Mouse (Mus musculus): Measurements from ENCODE around the gene Heatr5b. TPM values are rescaled to one million over a fixed set of nuclear protein-coding genes. Genes with fewer than 3 reads are reported as not detected.

Gene Heatr5b
- polyA plus RNA-seq, 2 experiments from 2014 or later: 11.1 to 21.3 TPM

- ATAC-seq: no peak
Measured at GRCm38 (mm10) chr17:78767546-78767945, 67.6 kb downstream of the Heatr5b start.

DNA sequence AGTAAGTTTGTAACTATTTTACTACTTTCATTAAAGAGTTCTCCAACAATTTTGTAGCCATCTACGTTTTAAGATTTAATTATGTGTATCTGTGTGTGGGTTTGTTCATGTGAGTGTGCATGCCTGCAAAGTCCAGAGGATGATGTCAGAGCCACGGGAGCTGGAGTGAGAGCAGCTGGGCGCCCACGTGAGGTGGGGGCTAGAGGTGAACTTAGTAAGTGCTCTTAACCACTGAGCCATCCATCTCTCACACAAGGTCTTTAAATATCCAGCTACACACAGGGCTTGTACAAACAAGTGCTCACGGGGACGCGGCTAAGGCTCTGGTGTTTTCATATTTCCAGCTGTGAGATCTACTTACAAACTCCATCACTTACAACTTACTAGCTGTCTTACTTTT, 69.1 kb downstream of the Heatr5b start:
- no peak for ATAC-seq

- ATAC-seq: no peak
Measured at GRCm38 (mm10) chr17:78763272-78763671, 71.9 kb downstream of the Heatr5b start.

- ATAC-seq: no peak
Measured at GRCm38 (mm10) chr17:78752938-78753655, 82.1 kb downstream of the Heatr5b start.

GRCm38 (mm10) chr17:78752064-78752463, 83.1 kb downstream of the Heatr5b start:
- no peak for ATAC-seq

DNA sequence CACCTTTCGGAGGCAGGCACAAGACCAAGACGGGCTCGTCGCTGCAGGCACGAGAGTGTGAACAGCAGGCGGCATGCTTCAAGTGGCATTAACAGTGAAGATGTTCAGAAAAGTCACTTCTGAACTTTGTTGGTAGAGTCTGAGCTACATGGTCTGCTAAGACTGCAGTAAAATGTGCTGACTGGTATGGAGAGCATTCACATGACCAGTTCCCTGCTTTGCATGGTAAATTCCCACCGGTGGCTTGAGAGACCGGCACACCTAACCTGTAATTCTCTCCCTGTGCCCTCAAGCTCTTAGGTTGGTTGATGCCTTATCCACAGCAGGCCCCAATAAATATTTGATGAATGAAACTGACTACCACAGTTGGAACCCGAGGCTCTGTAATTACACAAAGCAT, 86.7 kb downstream of the Heatr5b start:
- ATAC-seq: no peak

- no peak for ATAC-seq
Measured at GRCm38 (mm10) chr17:78738416-78738815, 96.7 kb downstream of the Heatr5b start.

- ATAC-seq: no peak
Measured at GRCm38 (mm10) chr17:78737771-78738170, 97.4 kb downstream of the Heatr5b start.

DNA sequence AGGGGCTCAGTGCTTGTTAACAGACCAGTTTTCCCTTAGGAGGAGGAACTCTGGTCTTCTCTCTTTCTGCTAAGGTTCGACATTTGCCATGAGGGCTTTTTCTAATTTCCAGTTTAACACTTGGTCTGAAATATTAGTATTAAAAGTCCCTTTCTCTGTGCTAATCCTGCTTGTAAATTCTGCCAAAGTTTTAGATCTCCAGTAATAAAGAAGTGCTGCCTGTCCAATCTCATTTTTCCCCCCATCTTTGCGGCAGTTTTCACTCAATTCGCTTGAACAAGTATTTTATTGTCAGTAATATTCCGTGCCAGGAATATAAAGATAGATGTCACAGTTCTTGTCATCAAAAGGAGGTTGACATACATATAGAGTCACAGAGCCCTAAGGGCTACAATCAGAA, 98.1 kb downstream of the Heatr5b start, which contains the start of gene Strn:
Strn (minus strand) TSS at position 101 of the 400 bp plus-strand sequence.
- ATAC-seq: no peak

DNA sequence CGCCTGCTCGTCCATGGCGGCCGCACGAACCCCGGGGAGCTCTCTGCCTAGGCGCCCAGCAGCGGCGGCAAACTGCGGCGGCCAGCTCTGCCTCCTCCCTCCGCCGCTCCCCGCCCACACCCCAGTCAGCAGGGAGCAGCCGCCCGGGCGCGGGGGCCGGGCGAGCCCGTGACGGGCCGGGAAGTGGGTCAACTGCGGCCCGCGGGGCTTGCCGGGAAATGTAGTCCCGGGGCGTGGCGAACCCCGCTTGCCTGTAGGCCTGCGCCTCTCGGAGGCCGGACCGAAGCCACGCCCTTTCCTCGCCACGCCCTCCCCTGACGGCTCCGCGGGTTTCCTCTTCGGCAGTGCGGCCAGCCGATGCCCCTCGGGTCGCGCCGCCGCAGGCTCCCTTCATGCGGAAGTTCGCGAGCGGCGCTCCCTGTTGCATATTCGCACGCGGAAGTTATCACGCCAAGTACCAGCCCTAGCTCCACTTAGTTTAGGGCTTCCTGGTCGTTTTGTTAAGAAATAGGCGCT, 98.6 kb downstream of the Heatr5b start:
- peak; percentile 91 for ATAC-seq

GRCm38 (mm10) chr17:78735731-78736472, 99.3 kb downstream of the Heatr5b start:
- ATAC-seq: peak; percentile 50

GRCm38 (mm10) chr17:78734806-78735205, 100.4 kb downstream of the Heatr5b start:
- ATAC-seq: no peak

DNA sequence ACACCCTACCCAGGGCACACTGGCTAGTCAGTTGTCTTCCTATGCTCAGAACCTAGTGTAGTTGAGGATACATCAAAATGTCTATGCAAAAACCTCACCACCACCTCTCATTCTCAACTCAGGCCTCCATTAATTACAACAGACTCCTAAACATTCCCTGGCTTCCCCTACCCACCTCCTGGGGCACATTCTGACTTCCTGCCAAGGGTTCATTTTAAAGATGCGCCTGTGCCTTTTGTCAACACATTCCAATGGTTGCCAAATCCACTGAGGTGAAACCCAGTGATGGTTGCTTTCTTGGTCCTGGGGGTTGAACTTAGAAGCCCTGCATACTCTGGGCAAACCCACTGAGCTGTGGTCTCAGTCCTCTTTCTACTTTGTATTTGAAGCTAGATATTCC, 103.1 kb downstream of the Heatr5b start:
- no peak for ATAC-seq

- ATAC-seq: no peak
Measured at GRCm38 (mm10) chr17:78726746-78727449, 108.3 kb downstream of the Heatr5b start.

GRCm38 (mm10) chr17:78724461-78725055, 110.6 kb downstream of the Heatr5b start:
- ATAC-seq: no peak

GRCm38 (mm10) chr17:78721690-78722089, 113.5 kb downstream of the Heatr5b start:
- no peak for ATAC-seq

- ATAC-seq: no peak
Measured at GRCm38 (mm10) chr17:78719086-78719485, 116.1 kb downstream of the Heatr5b start.

- no peak for ATAC-seq
Measured at GRCm38 (mm10) chr17:78710258-78710657, 124.9 kb downstream of the Heatr5b start.

DNA sequence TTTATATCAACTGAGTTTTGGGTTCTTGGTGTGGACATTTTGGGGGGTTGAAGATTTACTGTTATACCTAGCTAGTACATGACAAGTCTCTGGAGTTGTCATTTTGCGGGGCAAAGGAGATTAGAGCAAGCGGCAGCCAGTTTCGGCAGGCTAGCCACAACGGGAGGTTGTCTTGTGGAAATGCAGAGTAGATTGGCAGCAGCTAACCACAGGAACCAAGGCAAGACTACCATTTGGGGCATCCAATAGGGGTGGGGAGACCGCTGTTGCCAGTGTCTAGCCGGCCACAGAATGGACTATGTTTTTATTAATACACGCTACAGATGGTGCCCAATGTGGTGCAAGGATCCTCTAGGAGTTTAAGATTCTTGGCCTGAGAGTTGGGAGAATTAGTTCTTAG, 126.7 kb downstream of the Heatr5b start:
- ATAC-seq: no peak

DNA sequence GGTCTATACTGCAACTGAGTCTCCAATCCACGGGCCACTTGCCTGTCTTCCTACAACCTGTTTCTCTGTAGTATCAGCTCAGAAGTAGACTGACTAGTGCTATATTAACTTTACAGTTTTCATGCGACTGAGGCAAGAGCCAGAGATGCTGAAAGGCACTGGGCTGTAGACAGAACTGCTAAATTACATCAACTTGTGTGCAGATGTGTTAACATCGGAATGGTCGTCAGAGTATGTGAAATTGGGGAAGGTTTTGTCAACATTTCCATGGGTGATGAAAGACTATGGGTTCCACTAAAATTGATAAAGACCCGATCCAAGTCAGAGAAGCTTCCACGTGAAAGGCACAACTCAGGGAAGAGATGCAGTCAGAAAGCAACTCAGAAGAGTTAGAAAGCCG, 132.2 kb downstream of the Heatr5b start:
- ATAC-seq: no peak
